Mouse (Mus musculus): ENCODE results near the gene Gm20715. TPM values are rescaled to one million over a fixed set of nuclear protein-coding genes. Genes with fewer than 3 reads are reported as not detected.

The Gm20715 gene
- polyA plus RNA-seq, 1 experiment from 2014 or later: not detected

DNA sequence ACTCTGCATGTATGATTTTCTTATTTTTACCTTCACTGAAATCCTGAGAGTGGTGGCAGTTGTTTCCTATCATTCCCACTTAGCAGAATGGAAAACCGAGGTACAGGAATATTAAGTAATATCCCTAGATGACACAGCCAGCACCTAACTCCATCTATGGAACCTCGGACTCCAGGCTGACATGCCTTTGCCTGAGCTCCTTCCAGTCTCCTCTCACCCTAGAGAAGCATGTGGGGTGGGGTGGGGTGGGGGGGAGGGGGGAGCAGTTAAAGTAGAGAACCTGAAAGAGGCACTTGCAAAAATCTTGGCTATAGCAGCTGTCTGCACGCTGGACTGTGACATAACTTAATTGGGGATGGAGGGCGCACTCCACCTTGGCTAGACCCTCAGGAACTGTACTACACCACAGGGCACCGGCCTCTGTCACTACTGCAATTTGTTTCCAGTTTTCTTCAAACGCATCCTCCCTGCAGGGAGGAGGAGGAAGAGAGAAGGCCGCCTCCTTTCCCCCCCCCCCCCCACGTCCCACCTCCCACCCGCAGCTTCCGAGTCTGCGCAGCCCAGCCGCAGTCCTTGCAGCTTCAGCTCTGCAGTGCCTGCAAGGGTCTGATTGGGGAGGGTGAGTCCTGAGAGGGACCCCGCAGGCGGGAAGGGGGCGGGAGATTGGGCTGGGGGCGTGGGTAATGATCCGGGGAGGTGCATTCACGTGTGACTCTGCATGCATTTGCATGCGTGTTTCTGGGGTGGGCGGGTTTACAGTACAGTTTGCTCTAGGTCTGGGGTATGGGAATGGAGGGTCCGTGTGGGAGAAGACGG, 4.8 kb downstream of the Gm20715 start:
- Histone ChIP-seq H3K9me3 (ENCODE audit: control insufficient read depth, low read length) (no peaks in the 10 kb centered on the region), H3K36me3 (ENCODE audit: control insufficient read depth, insufficient read depth, low read length) (no peaks in the 10 kb centered on the region), H3K4me2 (replicated peaks; ENCODE audit: low read depth, low read length) (no peak overlapping the region), H3K27me3 (ENCODE audit: control insufficient read depth, insufficient read depth, low read length) (no peaks in the 10 kb centered on the region), H3K27ac (ENCODE audit: low read depth, low read length) (no peak overlapping the region), H3K9ac (ENCODE audit: low read depth, low read length) (no peak overlapping the region), H3K4me3 (ENCODE audit: low read length) (no peak overlapping the region), H3K4me1 (ENCODE audit: control insufficient read depth, insufficient read depth, low read length) (no peaks in the 10 kb centered on the region)
- WGBS: 4% methylated on average over 22 of the region's 22 CpGs
- ATAC-seq (ENCODE audit: low FRiP score, low TSS enrichment): no peak

DNA sequence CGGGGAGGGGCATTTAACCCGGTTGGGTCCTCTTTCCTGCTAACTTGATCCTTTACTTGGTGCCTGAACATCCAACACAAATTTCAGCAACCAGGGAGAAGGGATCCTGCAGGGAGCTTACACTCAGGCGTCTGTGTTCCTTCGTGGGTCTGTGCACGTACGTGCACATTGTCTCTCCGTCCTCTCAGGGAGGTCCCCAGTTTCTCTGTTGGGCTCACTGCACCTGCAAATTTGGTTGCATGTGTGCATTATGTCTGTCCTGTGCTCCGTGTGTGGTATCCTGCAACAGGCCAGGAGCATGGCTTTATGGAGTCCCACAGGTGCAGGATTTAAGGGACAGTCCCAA, 5.3 kb downstream of the Gm20715 start:
- H3K4me2 ChIP-seq (replicated peaks; ENCODE audit: low read depth, low read length): no peak overlapping the region
- no peaks in the 10 kb centered on the region for H3K9me3 ChIP-seq (ENCODE audit: control insufficient read depth, low read length)
- H3K4me1 ChIP-seq (ENCODE audit: control insufficient read depth, insufficient read depth, low read length): no peaks in the 10 kb centered on the region
- no peak overlapping the region for H3K27ac ChIP-seq (ENCODE audit: low read depth, low read length)
- no peaks in the 10 kb centered on the region for H3K27me3 ChIP-seq (ENCODE audit: control insufficient read depth, insufficient read depth, low read length)
- 20% methylated on average over 8 of the region's 8 CpGs for WGBS
- H3K4me3 ChIP-seq (ENCODE audit: low read length): no peak overlapping the region
- ATAC-seq (ENCODE audit: low FRiP score, low TSS enrichment): no peak
- H3K9ac ChIP-seq (ENCODE audit: low read depth, low read length): no peak overlapping the region
- H3K36me3 ChIP-seq (ENCODE audit: control insufficient read depth, insufficient read depth, low read length): no peaks in the 10 kb centered on the region

- ATAC-seq (ENCODE audit: low FRiP score, low TSS enrichment): no peak
- Histone ChIP-seq H3K36me3 (ENCODE audit: control insufficient read depth, insufficient read depth, low read length) (no peaks in the 10 kb centered on the region), H3K27me3 (ENCODE audit: control insufficient read depth, insufficient read depth, low read length) (no peaks in the 10 kb centered on the region), H3K9me3 (ENCODE audit: control insufficient read depth, low read length) (no peaks in the 10 kb centered on the region), H3K4me1 (ENCODE audit: control insufficient read depth, insufficient read depth, low read length) (no peaks in the 10 kb centered on the region), H3K4me3 (ENCODE audit: low read length) (no peak overlapping the region), H3K4me2 (replicated peaks; ENCODE audit: low read depth, low read length) (no peak overlapping the region), H3K27ac (ENCODE audit: low read depth, low read length) (no peak overlapping the region), H3K9ac (ENCODE audit: low read depth, low read length) (no peak overlapping the region)
- WGBS: 72% methylated on average over 6 of the region's 6 CpGs
These were observed 9.8 kb downstream of the Gm20715 start for GRCm38 (mm10) chr7:6419894-6420293.

GRCm38 (mm10) chr7:6429381-6429780, 19.3 kb downstream of the Gm20715 start:
- no peak overlapping the region for H3K4me3 ChIP-seq (ENCODE audit: low read length)
- peaks cover 4% of the 10 kb centered on the region; the same call in 1 of the 2 replicates for H3K9me3 ChIP-seq (ENCODE audit: control insufficient read depth, low read length)
- H3K36me3 ChIP-seq (ENCODE audit: control insufficient read depth, insufficient read depth, low read length): no peaks in the 10 kb centered on the region
- no peaks in the 10 kb centered on the region for H3K4me1 ChIP-seq (ENCODE audit: control insufficient read depth, insufficient read depth, low read length)
- H3K27me3 ChIP-seq (ENCODE audit: control insufficient read depth, insufficient read depth, low read length): no peaks in the 10 kb centered on the region
- H3K4me2 ChIP-seq (replicated peaks; ENCODE audit: low read depth, low read length): no peak overlapping the region
- WGBS: 82% methylated on average over 3 of the region's 3 CpGs
- no peak overlapping the region for H3K27ac ChIP-seq (ENCODE audit: low read depth, low read length)
- no peak overlapping the region for H3K9ac ChIP-seq (ENCODE audit: low read depth, low read length)
- no peak for ATAC-seq (ENCODE audit: low FRiP score, low TSS enrichment)

DNA sequence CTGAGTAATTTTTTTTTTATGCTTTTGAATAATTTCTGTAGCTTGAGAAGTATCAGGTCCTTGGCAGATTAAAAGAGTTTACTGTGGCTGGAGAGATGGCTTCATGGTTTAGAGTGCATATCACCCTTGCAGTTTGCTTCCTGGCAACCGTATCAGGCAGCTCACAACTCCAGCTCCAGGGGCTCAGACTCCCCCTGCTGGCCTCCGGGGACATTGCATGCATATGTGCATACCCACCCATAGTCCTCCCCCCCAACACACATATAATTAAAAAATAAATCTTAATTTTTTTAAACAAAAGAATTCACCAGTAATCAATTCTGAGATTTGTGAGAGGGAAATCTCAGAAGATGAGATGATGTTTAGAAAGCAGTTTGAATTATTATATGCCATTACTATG, 20.3 kb downstream of the Gm20715 start:
- H3K9me3 ChIP-seq (ENCODE audit: control insufficient read depth, low read length): peaks cover 4% of the 10 kb centered on the region; the same call in 1 of the 2 replicates
- no peak overlapping the region for H3K4me2 ChIP-seq (replicated peaks; ENCODE audit: low read depth, low read length)
- ATAC-seq (ENCODE audit: low FRiP score, low TSS enrichment): no peak
- no peaks in the 10 kb centered on the region for H3K36me3 ChIP-seq (ENCODE audit: control insufficient read depth, insufficient read depth, low read length)
- H3K4me3 ChIP-seq (ENCODE audit: low read length): no peak overlapping the region
- H3K4me1 ChIP-seq (ENCODE audit: control insufficient read depth, insufficient read depth, low read length): no peaks in the 10 kb centered on the region
- H3K9ac ChIP-seq (ENCODE audit: low read depth, low read length): no peak overlapping the region
- no peak overlapping the region for H3K27ac ChIP-seq (ENCODE audit: low read depth, low read length)
- H3K27me3 ChIP-seq (ENCODE audit: control insufficient read depth, insufficient read depth, low read length): no peaks in the 10 kb centered on the region
- 34% methylated on average over 2 of the region's 2 CpGs for WGBS

DNA sequence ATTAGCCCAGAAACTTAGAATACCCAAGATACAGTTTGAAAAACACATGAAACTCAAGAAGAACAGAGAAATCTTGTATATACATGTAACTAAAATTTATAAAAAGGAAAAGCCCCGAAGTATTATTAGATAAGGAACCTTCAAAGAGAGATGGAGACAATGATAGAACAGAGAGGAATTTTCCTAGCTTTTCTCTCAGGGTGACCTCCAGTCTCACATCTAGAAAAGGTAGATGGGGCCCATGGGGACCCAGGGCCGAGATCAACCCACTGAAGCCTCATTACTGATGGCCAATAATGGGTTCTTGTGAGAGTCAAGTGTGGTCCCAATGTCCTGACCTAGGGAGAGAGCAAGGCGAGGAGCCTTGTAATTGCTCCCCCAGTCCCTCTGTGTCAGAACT, 28.3 kb downstream of the Gm20715 start, which contains the start of gene Olfr1344:
Gene Olfr1344 (plus strand): TSS at position 301 of the 400 bp plus-strand sequence.
- no peak within 1 kb of the TSS for H3K4me2 ChIP-seq (replicated peaks; ENCODE audit: low read depth, low read length)
- H3K27ac ChIP-seq (ENCODE audit: low read depth, low read length): no peak within 1 kb of the TSS
- no peak within 1 kb of the TSS for H3K4me3 ChIP-seq (ENCODE audit: low read length)
- no peak within 1 kb of the TSS for H3K9ac ChIP-seq (ENCODE audit: low read depth, low read length)
- no peaks in the 10 kb centered on the region for H3K4me1 ChIP-seq (ENCODE audit: control insufficient read depth, insufficient read depth, low read length)
- H3K36me3 ChIP-seq (ENCODE audit: control insufficient read depth, insufficient read depth, low read length): no peaks in the 10 kb centered on the region
- ATAC-seq (ENCODE audit: low FRiP score, low TSS enrichment): no peak
- H3K9me3 ChIP-seq (ENCODE audit: control insufficient read depth, low read length): no peaks in the 10 kb centered on the region
- no peaks in the 10 kb centered on the region for H3K27me3 ChIP-seq (ENCODE audit: control insufficient read depth, insufficient read depth, low read length)
- 71% methylated on average over 3 of the region's 3 CpGs for WGBS

DNA sequence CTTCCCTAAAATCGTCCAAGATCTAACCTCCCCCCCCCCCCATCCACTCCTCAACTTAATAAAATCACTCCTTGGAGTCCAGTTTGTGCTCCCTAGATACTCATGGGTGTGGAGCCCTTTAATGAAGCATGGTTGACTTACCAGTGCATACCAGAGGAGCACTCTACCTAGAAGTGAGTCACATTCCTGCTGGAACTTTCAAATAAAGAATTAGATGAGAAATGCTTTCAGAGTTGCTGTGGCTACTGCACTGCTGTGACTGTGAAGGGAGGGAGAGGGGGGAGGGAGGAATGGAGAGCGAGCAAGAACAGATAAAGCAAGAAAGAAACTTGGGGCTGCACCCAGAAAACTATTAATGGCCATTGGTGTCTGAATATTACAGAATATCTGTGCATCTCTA, 31.1 kb downstream of the Gm20715 start:
- H3K4me2 ChIP-seq (replicated peaks; ENCODE audit: low read depth, low read length): no peak overlapping the region
- no peak overlapping the region for H3K27ac ChIP-seq (ENCODE audit: low read depth, low read length)
- H3K4me1 ChIP-seq (ENCODE audit: control insufficient read depth, insufficient read depth, low read length): no peaks in the 10 kb centered on the region
- H3K9ac ChIP-seq (ENCODE audit: low read depth, low read length): no peak overlapping the region
- H3K4me3 ChIP-seq (ENCODE audit: low read length): no peak overlapping the region
- no peaks in the 10 kb centered on the region for H3K27me3 ChIP-seq (ENCODE audit: control insufficient read depth, insufficient read depth, low read length)
- 57% methylated on average over 2 of the region's 2 CpGs for WGBS
- H3K36me3 ChIP-seq (ENCODE audit: control insufficient read depth, insufficient read depth, low read length): no peaks in the 10 kb centered on the region
- ATAC-seq (ENCODE audit: low FRiP score, low TSS enrichment): no peak
- H3K9me3 ChIP-seq (ENCODE audit: control insufficient read depth, low read length): no peaks in the 10 kb centered on the region

DNA sequence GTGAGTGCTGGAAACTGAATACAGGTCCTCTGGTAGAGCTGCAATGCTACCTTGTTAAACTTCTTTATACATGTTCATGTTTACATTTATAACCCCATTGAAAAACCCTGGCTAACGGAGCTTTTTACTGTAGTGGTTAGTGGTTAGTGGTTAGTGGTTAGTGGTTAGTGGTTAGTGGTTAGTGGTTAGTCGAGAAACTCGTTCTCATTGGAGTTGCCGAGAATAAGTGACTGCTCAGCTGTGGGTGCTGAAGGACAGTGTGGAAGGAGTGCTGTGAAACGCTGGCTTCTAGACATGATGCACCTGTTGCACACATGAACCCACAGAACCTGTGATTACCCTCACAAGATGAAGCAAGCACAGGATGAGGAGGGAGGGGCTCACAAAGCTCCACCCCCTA, 37.7 kb downstream of the Gm20715 start:
- H3K4me2 ChIP-seq (replicated peaks; ENCODE audit: low read depth, low read length): no peak overlapping the region
- H3K9ac ChIP-seq (ENCODE audit: low read depth, low read length): no peak overlapping the region
- no peak for ATAC-seq (ENCODE audit: low FRiP score, low TSS enrichment)
- no peaks in the 10 kb centered on the region for H3K27me3 ChIP-seq (ENCODE audit: control insufficient read depth, insufficient read depth, low read length)
- H3K9me3 ChIP-seq (ENCODE audit: control insufficient read depth, low read length): peaks cover 5% of the 10 kb centered on the region; the same call in 1 of the 2 replicates
- H3K27ac ChIP-seq (ENCODE audit: low read depth, low read length): no peak overlapping the region
- WGBS: 82% methylated on average over 5 of the region's 5 CpGs
- no peak overlapping the region for H3K4me3 ChIP-seq (ENCODE audit: low read length)
- no peaks in the 10 kb centered on the region for H3K4me1 ChIP-seq (ENCODE audit: control insufficient read depth, insufficient read depth, low read length)
- no peaks in the 10 kb centered on the region for H3K36me3 ChIP-seq (ENCODE audit: control insufficient read depth, insufficient read depth, low read length)

GRCm38 (mm10) chr7:6455868-6456267, 45.8 kb downstream of the Gm20715 start, which contains the start of gene Olfr1336:
Gene Olfr1336, plus strand, starts transcription at chr7:6456168.
- no peak within 1 kb of the TSS for H3K4me2 ChIP-seq (replicated peaks; ENCODE audit: low read depth, low read length)
- no peaks in the 10 kb centered on the region for H3K4me1 ChIP-seq (ENCODE audit: control insufficient read depth, insufficient read depth, low read length)
- H3K36me3 ChIP-seq (ENCODE audit: control insufficient read depth, insufficient read depth, low read length): no peaks in the 10 kb centered on the region
- H3K9me3 ChIP-seq (ENCODE audit: control insufficient read depth, low read length): peaks cover 8% of the 10 kb centered on the region; the same call in 1 of the 2 replicates
- no peak within 1 kb of the TSS for H3K4me3 ChIP-seq (ENCODE audit: low read length)
- ATAC-seq (ENCODE audit: low FRiP score, low TSS enrichment): no peak
- H3K27ac ChIP-seq (ENCODE audit: low read depth, low read length): no peak within 1 kb of the TSS
- H3K27me3 ChIP-seq (ENCODE audit: control insufficient read depth, insufficient read depth, low read length): no peaks in the 10 kb centered on the region
- no peak within 1 kb of the TSS for H3K9ac ChIP-seq (ENCODE audit: low read depth, low read length)
